In the genomic region with DNA sequence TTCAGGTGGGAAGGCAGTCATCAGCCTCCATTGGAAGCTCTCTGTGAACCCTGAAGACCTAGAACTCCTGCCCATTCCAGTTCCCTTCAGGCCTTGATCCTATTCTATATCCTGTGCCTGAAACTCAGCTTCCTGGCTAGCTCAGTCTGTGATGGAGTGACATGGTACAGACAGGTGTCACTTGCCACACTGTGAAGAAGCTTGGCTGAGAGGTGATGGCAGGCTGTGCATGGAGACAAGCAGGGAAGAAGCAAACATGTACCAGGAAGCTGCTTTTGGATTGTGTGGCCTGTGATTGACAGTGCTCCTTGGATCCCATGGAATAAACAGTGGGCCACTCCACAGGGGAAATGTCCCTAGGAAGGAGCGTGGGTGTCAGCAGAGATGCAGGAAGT, we compare ENCODE assay signal across 19 mouse cellular contexts. TPM values are rescaled to one million over a fixed set of nuclear protein-coding genes. Genes with fewer than 3 reads are reported as not detected.
"Had no signal": no experiment of that assay in that cellular context is flagged by ENCODE, and none has a peak within 500 bp of the region (broad histone marks: within the 10 kb centered on the region; RNA-seq: fewer than 3 reads in every experiment).

No protein-coding gene starts in this region.

- H3K9ac ChIP-seq: liver, embryonic 14.5 days; lung, embryonic 15.5 days; neural tube, embryonic 12.5 days; stomach, embryonic 15.5 days had no signal

- H3K4me1 ChIP-seq: lung, embryonic 15.5 days; midbrain, embryonic 12.5 days; neural tube, embryonic 12.5 days; stomach, embryonic 15.5 days had no signal

- DNase-seq: lung, adult 2 months; lung, postnatal 10 days; lung, postnatal 4 days; midbrain, embryonic 14.5 days; right cerebral cortex, postnatal 14 days; thymus, adult 2 months; thymus, postnatal 25 days; thymus, postnatal 4 days had no signal

- H3K9me3 ChIP-seq: lung, embryonic 15.5 days; megakaryocyte, embryonic 14.5 days; midbrain, embryonic 12.5 days; neural tube, embryonic 12.5 days; stomach, embryonic 15.5 days had no signal

- H3K27me3 ChIP-seq: lung, embryonic 15.5 days; midbrain, embryonic 12.5 days; neural tube, embryonic 12.5 days; stomach, embryonic 15.5 days had no signal

- H3K27ac ChIP-seq: liver, embryonic 14.5 days; lung, embryonic 15.5 days; midbrain, embryonic 12.5 days; neural tube, embryonic 12.5 days; stomach, embryonic 15.5 days; stomach, postnatal 0 days had no signal

- H3K4me3 ChIP-seq: lung, embryonic 15.5 days; midbrain, embryonic 12.5 days; neural tube, embryonic 12.5 days; stomach, embryonic 15.5 days had no signal

- H3K4me2 ChIP-seq: lung, embryonic 15.5 days; midbrain, embryonic 12.5 days; neural tube, embryonic 12.5 days; stomach, embryonic 15.5 days had no signal

RNA-seq across cellular contexts. Expression of a gene that starts 35.9 kb away (rescaled TPM):
- total RNA-seq: megakaryocyte progenitor cell, adult 5-6 weeks; midbrain, postnatal 0 days had no signal
- polyA plus RNA-seq: lung, embryonic 15.5 days; midbrain, embryonic 12.5 days; midbrain, embryonic 14.5 days; midbrain, postnatal 0 days; neural tube, embryonic 12.5 days; neural tube, embryonic 14.5 days had no signal

RNA-seq across cellular contexts. Expression of a gene that starts 52.3 kb away (rescaled TPM):
- total RNA-seq: megakaryocyte progenitor cell, adult 5-6 weeks had no signal
- polyA plus RNA-seq: liver, embryonic 16.5 days; midbrain, embryonic 12.5 days; midbrain, embryonic 14.5 days; stomach, postnatal 0 days had no signal
